Mouse (Mus musculus): Measurements from ENCODE around the gene Amer1.

GRCm38 (mm10) chrX:95438491-95438890 is 6.2 kb downstream of the Amer1 start:
- TF ChIP-seq POLR2A (IDR thresholded peaks at IDR 0.05; ENCODE audit: borderline replicate concordance, low read depth, low read length) (no peak), CTCF (IDR thresholded peaks at IDR 0.05; ENCODE audit: low read depth, low read length) (no peak)
